Mouse (Mus musculus) natural killer cell, adult 2 months (primary cell): Measurements from ENCODE around the gene Rasgrp1.
A peak's percentile ranks its signal among the peaks of the same experiment; 100 is the strongest.

Source experiments
- DNase-seq, 2 experiments: peaks; one replicate each; pipeline ENCODE4 v3.0.0; 2022; ENCODE audit warnings: low spot score in 2 of 2

Rasgrp1 gene

GRCm38 (mm10) chr2:117342547-117343239 is at the start of gene Rasgrp1:
Rasgrp1 (minus strand) TSS chr2:117343001.
- DNase-seq = peak; percentile 64 to 74

GRCm38 (mm10) chr2:117389925-117390892 is 47.4 kb upstream of the Rasgrp1 start:
- DNase-seq = peak; percentile 64 to 77

GRCm38 (mm10) chr2:117389460-117389859 is 46.7 kb upstream of the Rasgrp1 start:
- DNase-seq = peak in 1 of 2 experiments; percentile 4

GRCm38 (mm10) chr2:117388121-117388520 is 45.3 kb upstream of the Rasgrp1 start:
- DNase-seq = no peak

- no peak for DNase-seq
These were observed 44.3 kb upstream of the Rasgrp1 start for GRCm38 (mm10) chr2:117386981-117387705.

GRCm38 (mm10) chr2:117386036-117386590 is 43.3 kb upstream of the Rasgrp1 start:
- no peak for DNase-seq

- DNase-seq = no peak
These were observed 38.5 kb upstream of the Rasgrp1 start for GRCm38 (mm10) chr2:117381314-117381713.

- DNase-seq = peak in 1 of 2 experiments; percentile 49
These were observed 31.6 kb upstream of the Rasgrp1 start for GRCm38 (mm10) chr2:117374293-117374830.

- no peak for DNase-seq
These were observed 28.9 kb upstream of the Rasgrp1 start for GRCm38 (mm10) chr2:117371706-117372105.

- DNase-seq = no peak
These were observed 23.7 kb upstream of the Rasgrp1 start for GRCm38 (mm10) chr2:117366478-117366877.

- DNase-seq = no peak
These were observed 21.3 kb upstream of the Rasgrp1 start for GRCm38 (mm10) chr2:117364056-117364455.

- DNase-seq = no peak
These were observed 15.1 kb upstream of the Rasgrp1 start for GRCm38 (mm10) chr2:117357939-117358338.

- peak; percentile 34 to 45 for DNase-seq
These were observed 9.7 kb upstream of the Rasgrp1 start for GRCm38 (mm10) chr2:117352305-117353123.

GRCm38 (mm10) chr2:117350138-117350537 is 7.3 kb upstream of the Rasgrp1 start:
- DNase-seq = no peak

GRCm38 (mm10) chr2:117343240-117343624 is 431 bp upstream of the Rasgrp1 start:
- no peak for DNase-seq

GRCm38 (mm10) chr2:117342090-117342546 is 683 bp downstream of the Rasgrp1 start:
- DNase-seq = peak; percentile 85 to 89

- no peak for DNase-seq
These were observed 4.3 kb downstream of the Rasgrp1 start for GRCm38 (mm10) chr2:117338501-117338900.

GRCm38 (mm10) chr2:117337902-117338301 is 4.9 kb downstream of the Rasgrp1 start:
- DNase-seq = no peak

- DNase-seq = no peak
These were observed 5.7 kb downstream of the Rasgrp1 start for GRCm38 (mm10) chr2:117336946-117337665.
